Mouse (Mus musculus) brain, embryonic 14.5 days (tissue): ENCODE results near the gene Slc38a1.

Experiments used
- CTCF ChIP-seq: fragments of 200-500 bp; IDR thresholded peaks from 2 replicates; pipeline ENCODE4 v1.5.1; 2012; ENCODE audit warnings: inconsistent platforms, mild to moderate bottlenecking, moderate library complexity, borderline replicate concordance; ENCODE audit not compliant: insufficient read depth, insufficient read length; ENCODE audit errors: extremely low read depth
- POLR2A ChIP-seq: fragments of 200-500 bp; IDR thresholded peaks from 2 replicates; pipeline ENCODE4 v1.6.1; 2012; ENCODE audit warnings: mild to moderate bottlenecking, inconsistent platforms, borderline replicate concordance; ENCODE audit not compliant: poor library complexity, insufficient read depth, insufficient read length, severe bottlenecking; ENCODE audit errors: extremely low read depth

DNA sequence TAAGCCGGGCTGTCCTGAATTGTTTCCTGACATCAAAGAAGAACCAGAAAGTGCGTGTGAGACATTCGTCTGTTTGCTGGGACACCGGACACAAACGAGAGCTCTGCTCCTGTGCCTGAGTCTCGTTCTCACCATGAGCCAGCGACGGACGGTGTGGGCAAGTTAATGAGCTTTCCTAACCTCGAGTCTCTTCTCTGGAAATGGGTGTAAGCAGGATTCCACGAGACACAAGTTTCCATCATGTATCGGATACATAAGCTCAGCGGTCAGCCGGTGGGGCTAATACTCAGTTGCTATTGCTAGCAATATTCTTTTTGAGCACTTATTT lies 15.5 kb upstream of the Slc38a1 start:
- TF ChIP-seq CTCF (no peak), POLR2A (no peak)
